Mouse (Mus musculus) mouse embryonic stem cell (cell line): ENCODE results near the gene Crebbp.

Experiments used
- in situ Hi-C, 2 experiments: fragments of 300-500 bp; cut with MboI; formaldehyde crosslinking; loops; 1 replicate in 1 of 2; 3 replicates in 1 of 2; pipeline ENCODE4 v1.14.3; 2019 to 2020; ENCODE audit warnings: low sequenced_read_pairs in 2 of 2, low pct_unique_long_range_greater_than_20kb in 1 of 2, mixed read lengths in 1 of 2; ENCODE audit not compliant: unreplicated experiment in 1 of 2

Gene Crebbp

DNA sequence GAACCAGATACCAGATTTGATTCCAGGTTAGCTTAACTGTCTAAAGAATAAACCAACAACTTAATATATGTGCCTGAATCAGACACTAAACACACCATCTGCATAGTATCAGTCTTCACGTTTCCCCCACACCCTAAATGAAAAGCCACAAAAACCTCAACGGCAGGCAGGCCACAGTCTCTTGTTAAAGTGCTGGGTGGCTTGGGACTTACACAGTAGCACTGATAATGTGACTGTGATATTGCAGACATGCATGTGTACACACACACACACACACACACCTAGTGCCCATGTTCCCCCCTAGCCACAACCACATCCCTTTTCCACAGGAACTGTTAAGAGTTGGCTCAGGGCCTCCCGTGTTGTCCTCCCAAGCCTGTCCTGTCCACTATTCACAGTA, 139.0 kb downstream of the Crebbp start:
- in situ Hi-C loops = loop anchor here in 1 of 2 experiments (10.0 kb wide), 1 partner anchor 210 kb away; no protein-coding TSS in a partner anchor

DNA sequence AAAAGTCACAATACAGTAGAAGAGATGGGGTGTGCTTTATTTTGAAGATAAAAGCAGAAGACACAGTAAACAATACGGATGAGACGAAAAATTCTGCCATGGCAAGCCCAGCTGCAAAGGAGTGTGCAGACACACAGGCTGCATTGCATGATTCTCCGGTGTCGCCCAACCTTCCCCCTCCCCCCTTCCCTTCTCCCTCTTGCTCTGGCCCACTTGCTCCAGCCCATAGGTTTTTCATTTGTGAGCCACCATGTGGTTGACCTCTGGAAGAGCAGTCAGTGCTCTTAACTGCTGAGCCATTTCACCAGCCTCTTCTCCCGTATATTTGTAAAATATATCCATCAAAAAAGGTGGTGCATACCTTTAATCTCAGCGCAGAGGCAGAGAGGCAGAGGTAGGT, 139.5 kb downstream of the Crebbp start:
- in situ Hi-C loops = loop anchor here in 1 of 2 experiments (10.0 kb wide), 1 partner anchor 211 kb away; no protein-coding TSS in a partner anchor

DNA sequence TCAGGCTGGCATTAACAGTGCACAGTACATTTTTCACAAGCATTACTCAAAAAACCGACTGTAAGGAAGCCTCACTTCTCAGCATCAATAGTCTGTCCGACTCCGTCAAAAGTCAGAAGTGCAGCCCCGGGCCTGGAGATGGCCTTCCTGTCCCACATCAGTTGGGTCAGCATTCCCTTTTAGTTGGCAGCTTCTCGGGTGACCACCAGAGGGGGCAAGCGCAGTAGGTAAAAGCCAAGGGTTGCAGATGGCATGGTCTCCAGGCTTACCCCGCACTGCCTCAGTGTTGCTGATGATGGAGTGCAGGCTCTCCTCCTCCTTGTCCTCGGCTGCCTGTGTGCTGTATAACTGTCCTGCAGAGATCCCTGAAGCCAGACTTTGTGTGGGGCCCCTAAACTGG, 145.2 kb downstream of the Crebbp start:
- in situ Hi-C loops = no loop called here

DNA sequence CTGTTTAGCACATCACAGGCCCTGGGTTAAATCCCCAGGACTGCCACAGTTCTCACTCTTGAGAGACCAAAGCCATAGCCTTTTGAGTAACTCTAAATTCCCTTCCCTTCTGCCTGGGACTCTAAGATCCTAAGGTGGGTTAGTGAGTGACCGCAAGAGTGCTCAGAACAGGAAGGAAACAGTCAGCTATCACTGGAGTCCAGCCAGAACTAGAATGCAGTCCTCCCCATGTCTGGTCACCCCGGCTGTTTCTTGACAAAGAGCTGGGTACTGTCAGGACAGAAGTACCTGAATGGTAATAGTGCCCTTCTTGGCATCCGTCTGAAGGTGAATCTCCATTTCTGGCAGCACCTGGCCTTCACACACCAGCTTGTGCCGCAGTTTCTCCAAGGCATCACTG, 148.9 kb downstream of the Crebbp start:
- in situ Hi-C loops = no loop called here

DNA sequence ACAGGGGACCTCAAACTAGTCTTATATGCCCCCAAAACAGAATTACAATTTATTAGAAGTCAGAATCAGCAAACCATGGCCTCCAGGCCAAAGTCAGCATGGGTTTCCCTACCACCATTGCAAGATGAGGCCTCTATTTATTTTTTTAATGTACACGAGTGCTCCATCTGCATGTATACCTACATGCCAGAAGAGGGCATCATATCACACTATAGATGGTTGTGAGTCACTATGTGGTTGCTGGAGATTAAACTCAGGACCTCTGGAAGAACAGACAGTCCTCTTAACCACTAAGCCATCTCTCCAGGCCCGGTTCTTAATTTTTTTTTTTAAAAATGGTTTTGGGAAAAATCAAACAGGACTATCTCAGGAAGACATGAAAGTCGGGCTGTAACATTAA, 160.0 kb downstream of the Crebbp start:
- in situ Hi-C loops = no loop called here

DNA sequence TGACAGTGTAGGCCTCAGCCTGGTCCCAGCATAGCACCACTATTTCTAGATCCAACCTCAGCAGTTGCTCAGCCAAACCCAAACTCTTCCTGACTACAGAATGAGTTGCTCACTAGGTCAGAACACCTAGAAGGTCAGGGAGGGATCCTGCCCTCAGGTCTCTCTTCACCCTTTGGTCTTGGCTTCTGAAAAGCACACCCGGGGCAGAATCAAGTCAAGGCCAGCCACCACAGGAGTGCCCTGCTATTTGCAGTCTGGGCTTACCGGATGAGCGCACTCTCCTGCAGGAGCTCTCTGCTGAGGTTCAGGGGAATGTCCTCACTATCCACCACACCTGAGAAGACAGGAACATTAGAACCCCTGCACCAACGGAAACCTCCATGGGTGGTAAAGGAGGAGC, 161.2 kb downstream of the Crebbp start:
- in situ Hi-C loops = no loop called here

DNA sequence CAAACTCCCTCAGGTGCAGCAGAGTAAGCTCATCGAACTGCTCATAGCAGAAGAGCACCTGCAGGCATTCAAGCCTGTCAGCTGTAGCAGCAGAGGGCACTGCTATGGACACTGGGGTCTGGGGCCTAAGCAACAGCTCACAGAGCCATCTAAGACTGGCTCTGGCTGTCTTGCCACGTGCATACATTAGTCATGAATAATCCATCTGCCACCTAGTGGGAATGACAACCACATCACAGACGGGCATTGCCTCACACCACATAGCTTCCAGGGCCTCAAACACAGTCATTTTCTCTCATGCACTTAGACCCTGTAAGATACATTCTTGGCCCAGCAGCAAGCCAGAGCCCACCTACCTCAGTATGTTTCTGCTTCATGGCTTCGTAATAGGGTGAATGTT, 168.3 kb downstream of the Crebbp start:
- in situ Hi-C loops = no loop called here

DNA sequence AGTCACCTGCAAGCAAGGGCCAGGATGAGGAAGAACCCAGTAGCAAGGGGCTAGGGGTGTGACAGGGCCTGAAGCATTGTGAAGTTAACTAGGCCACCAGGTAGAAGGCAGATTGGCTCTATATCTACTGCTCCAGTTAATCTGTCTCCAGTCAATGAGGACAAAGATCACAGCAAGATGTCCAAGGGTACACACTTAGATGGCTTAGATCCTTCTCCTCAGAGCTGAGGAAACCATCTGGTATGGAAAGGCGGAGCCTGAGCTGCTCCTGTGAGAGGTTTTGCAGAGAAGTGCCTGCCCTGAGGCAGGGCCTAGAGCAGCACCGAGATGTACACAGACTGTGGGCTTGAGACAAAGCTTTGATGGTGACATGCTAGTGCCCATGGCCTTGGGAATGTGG, 169.7 kb downstream of the Crebbp start:
- in situ Hi-C loops = no loop called here

DNA sequence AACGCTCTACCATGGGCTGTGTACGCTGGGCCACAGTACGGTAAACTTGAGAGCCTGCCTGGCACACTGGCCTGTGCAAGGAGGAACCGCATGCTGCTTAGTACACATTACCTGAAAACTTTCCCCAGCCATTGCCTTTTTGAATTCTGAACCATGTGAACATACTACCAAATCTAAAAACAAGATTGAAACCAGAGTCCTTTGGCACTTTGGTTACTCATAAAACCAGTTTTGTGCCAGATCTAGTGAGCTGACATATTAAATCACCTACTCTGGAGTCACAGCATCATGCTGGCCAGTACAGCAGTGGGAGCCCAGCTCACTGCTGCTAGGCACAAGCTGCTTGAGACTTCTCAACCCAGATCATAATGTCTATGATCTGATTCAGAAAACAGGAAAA, 172.2 kb downstream of the Crebbp start:
- in situ Hi-C loops = no loop called here

DNA sequence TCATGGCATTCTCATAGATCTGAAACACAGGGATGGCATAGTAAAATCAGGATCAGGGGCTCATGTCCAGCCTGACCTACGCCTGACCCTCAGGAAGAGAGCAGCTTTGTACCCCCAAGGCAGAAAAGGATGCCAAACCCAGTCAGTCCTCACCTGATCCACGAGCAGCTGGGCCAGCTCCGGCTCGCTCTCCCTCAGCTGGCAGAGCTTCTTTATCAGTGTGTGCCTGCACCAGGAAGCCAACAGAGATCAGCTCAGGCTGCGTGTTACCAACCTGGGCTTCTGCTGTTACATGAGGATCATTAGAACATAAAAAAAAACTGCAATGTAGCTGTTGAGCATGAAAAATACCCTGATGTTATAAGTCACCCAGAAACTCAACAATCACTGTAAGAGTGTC, 173.6 kb downstream of the Crebbp start:
- in situ Hi-C loops = no loop called here

DNA sequence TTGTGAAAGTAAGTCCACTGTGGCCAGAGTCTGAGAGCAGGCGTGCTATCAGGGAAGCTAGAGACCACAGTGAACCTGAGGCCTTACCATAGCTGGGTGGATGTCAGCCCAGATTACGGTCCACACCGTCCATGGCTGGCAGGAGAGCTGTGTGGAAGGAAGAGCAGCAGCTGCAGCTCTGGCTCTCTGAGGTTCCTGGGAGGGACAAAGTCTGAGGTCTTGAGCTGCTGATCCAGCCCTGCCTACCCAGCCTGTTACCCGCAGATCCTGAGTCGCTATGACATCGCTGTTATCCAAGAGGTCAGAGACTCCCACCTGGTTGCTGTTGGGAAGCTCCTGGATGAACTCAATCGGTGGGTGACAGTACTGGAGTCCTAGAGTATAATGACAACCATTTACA, 176.1 kb downstream of the Crebbp start:
- in situ Hi-C loops = no loop called here

DNA sequence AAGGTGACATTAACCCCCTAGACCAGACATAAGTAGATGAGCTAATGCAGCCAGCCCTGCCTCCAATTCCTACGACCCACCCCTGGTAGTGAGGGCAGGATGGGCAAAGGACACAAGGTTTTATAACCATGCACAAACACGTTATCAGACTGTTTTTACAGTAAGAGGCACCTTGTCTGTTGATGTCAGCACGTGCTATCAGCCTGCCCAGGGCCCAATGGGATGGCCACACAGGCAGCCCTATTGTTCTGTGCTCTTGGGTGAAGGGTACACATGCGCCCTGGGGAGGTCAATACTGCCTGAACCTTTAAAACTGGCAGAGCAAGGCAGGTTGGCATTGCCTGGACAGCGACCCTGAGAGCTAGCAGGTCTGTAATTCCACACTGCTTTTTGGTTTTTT, 177.0 kb downstream of the Crebbp start, which contains the start of gene Dnase1:
Gene Dnase1, plus strand, starts transcription at position 136 of the 400 bp plus-strand sequence.
- in situ Hi-C loops = no loop called here

DNA sequence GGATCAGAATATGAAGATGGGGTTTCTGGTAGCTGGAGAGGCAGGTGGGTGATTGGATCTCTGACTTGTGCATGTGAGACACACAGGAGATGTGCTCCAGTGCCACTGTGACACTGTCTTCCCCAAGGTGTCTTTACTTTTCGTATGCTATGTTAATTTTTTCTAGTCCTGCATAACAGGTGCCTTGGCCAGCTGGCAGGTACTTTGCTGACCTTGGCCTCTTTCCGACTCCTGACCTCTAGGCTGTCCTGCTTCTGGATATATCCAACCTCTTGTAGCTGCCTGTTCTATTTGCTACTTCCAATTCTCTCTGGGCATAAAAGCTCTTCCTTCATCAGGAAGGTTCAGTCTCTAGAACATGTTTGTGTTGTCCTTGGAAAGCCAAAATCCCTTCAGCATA, 178.2 kb downstream of the Crebbp start:
- in situ Hi-C loops = no loop called here

DNA sequence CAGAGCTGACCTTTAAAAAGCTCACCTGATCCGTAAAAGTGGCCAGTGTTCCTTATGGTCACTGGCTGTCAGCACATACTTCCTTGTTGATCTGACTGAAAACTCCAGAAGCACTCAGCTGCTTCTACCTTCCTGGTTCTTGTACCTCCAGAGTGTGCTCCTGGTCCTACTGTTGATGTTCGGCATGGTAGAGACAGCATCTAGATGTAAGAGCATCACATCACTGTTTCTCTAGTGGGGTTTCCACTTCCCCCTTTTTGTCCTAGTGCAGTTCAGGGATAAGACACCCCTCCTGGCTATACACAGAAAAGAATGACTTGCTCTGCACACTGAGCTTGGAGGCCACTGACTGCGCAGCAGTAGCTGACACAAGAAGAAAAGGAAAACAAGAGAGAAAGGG, 179.3 kb downstream of the Crebbp start:
- in situ Hi-C loops = no loop called here

DNA sequence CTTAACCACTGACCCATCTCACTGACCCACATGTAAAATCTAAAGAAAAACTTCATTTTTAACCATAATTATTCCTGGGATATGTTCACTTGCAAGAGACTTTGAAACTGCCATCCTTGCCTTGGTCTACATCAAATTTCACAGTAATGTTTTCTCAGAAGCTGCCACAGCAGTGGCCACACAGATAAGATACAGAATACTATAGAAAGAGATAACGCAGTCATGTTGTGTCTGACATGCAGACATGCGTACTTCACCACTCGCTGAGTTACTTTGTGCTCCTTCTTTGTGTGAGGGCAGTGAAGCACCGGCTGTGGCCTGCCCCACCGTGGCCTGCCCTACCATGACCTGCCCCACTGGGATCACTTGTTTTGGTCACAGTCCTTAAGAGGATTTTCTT, 179.8 kb downstream of the Crebbp start:
- in situ Hi-C loops = no loop called here

DNA sequence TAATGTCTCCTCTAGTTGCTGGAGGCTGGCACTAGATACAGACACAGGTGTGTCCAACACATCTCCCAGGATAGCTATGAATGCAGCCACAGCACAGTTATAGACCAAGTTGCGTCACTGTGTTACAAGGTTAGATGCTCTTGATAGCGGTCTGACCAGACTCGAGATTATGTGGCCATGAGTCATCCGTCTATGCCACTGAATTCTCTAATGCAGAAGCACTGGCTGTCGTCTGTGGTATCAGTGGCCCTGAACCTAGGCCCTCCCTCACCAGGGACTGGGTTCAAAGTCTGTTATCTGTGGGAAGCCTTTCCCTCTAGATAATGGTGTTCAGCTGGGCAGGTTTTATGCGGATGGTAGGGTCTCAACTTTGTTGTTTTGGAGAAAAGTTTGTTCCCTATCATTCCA, 181.5 kb downstream of the Crebbp start:
- in situ Hi-C loops = no loop called here

DNA sequence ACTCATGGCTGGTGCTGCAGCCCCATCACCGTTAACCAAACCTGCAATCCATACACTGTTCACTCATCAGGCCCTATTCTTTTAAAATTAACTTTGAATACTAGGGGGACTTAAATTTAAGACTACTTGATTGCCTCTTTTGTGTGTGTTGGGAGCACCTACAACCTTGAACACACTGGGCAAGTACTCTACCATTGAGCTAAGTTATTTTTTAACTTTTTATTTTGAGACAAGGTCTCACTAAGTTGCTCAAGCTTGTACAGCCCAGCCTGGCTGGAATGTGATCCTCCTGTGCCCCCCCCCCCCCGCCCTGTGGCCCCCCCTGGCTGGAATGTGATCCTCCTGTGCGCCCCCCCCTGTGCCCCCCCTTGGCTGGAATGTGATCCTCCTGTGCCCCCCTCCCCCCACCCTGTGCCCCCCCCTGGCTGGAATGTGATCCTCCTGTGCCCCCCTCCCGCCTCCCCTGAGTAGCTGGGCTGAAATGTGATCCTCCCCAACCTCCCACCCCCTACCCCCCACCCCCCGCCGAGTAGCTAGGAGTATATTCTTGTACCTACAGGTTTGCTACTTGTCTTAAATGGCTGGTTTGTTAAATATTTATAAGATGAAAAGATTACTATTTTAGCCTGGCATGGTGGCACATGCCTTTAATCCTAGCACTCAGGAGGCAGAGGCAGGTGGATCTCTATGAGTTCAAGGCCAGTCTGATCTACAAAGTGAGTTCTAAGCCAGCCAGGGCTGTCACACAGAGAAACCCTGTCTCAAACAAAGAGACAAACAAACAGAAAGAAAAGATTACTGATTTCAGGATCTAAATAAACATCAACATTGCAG, 182.1 kb downstream of the Crebbp start:
- in situ Hi-C loops = no loop called here
